Mouse (Mus musculus) cerebellum, adult 18-20 months (tissue): ENCODE results near the gene Olfr691.
"Not testable (repeated sequence)": the region's sequence is repeated elsewhere in the genome, so short reads cannot be mapped to it uniquely, and the experiment has no call there.

Source experiments
- DNase-seq, 2 experiments: peaks; one replicate each; pipeline ENCODE4 v3.0.0; 2021

Olfr691 gene

DNA sequence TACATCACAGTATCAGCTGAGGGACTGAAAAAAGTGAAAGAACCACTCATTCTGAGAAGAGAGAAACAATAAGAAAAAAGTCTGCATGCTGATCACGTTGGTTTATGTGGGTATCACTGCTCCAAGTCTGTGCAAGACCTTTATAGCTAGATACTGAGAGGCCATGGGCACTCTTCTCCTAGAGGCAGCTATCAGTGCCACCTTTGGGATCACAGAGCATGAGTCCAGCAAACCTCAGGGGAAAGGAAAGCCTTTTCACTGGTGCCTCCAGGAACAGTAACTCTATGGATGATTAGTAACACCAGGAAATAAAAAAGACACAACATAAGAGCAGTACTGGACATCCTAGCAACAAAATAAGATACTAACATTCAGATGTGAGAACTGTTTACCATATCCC lies at the start of gene Olfr691:
TSS of gene Olfr691 (minus strand) at position 101 of the 400 bp plus-strand sequence.
- no peak for DNase-seq

DNA sequence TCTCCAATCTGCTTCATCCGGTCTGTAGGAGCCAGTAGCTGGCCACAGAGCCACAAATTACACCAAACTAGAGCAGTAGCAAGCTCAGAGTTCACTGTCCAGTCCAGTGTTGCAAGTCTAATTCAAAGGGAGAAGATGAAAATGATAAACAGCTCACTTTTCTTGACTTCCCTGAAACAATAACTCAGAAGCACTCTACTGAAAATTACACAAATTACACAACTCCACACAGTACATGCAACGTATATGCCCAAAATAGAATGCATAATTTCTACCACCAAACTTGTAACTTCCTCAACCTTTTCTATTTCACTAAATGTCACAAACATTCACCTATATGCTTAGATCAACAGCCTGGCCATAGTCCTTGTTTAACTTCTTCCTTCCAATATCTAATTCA lies 48.2 kb upstream of the Olfr691 start:
- no peak for DNase-seq

DNA sequence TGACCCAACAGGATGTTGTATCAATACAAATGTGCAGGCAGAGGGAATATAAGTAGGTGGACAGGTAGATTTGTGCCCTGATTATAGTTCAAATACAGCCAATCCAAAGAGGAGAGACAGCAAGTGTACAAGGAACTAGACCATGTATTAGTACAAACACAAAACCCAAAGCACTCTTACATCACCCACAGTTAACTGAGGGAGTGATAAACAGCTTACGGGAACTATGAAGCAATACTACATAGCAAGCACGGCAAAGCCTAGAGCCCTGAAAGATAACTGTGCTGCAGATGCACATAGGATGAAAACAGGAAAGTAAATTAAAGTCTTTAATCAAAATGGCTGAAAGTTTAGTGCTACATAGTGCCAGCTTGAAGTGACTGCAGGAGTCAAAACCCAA lies 45.6 kb upstream of the Olfr691 start:
- no peak for DNase-seq

DNA sequence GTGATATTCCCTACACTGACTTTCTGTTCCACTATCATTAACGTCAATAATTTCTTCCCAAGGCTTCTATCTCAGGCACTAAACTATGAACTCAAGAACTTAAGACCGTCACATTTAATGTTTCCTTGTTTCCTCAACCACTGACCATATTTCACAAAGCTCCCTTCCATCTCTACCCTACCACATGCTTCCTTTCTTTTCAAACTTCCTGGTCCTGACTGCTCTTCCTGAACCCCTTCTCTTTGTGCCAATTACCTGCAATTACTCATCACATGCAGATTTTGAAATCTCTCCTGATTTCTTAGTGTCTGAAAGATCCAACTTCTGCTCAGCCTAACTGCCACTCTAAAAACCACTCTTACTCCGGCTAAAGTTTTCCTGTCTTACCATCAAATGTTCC lies 38.3 kb upstream of the Olfr691 start:
- no peak for DNase-seq

DNA sequence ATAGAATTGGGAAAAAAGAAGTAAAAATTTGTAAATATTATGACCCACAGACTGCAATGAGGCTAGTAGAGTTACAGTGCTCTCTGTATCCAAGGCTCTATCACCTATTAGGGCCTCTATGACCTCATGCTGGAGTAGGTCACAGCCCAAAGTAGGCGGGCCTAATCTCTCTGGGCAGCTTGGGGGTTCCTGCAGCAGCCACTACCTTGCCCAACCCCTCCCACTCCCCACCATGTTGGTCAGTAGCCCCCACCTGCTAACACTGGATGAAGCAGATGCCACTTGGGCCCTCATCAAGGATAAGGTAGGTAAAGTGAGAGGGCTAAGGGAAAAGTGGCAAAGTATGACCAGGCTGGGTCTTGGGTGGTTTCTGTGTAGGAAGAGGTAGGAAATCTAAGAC lies 32.8 kb upstream of the Olfr691 start, which contains the start of gene Gm5901:
TSS of gene Gm5901 (plus strand) at position 173 of the 400 bp plus-strand sequence.
- DNase-seq: no peak

DNA sequence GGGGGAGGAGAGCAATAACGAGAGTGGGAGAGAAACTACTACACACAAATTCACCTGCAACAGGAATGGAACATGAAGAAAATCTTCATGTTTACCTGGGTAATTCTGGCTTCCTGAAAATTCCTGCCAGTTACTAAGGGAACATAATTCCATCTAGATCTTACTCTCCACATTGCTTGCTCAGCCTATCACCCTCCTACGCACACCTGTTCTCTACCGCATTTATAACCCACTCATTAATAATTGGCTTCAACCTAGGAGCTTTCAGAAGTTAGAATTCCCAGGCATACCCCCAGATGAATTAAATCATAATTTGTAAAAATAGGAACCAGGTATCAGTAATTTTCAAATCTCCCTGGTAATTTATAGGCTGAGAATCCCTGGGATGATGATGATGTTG lies 31.9 kb upstream of the Olfr691 start:
- DNase-seq: no peak

DNA sequence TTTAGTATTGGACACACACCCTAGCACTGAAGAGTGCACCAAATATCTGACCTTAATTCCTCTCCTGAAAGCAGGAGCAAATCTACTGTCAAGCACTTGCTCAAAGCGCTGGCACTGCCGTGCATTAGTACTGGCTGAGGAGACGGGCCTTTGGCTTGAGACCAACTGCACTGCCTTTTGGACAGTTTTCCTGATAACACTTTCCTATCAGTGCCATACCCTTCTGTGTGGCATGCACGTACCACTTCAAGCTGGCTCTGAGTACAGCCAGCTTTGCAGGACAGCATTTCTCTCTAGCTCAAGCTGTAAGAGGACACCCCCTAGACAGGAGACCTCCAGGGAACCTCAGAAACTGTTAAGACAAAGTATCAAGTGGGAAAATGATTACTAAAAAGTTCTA lies 31.4 kb upstream of the Olfr691 start:
- DNase-seq: peak; percentile 23 to 41

DNA sequence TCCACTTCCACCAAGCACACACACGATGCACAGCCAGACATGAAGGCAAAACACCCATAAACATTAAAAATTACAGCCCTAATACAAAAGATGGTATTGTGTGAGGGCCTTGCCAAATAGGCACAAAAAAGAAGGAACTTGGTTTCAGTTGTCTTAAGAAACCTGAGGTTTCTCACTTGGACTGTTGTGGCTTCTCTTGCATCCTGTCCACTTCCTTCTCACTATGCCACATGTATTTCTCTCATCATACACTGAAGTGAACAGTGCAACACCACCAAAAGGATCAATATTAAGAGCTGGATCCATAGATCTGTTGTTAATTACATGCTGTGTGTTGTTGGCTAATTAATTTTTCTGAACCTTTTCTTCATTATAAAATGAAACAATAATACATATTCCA lies 30.8 kb upstream of the Olfr691 start:
- no peak for DNase-seq

DNA sequence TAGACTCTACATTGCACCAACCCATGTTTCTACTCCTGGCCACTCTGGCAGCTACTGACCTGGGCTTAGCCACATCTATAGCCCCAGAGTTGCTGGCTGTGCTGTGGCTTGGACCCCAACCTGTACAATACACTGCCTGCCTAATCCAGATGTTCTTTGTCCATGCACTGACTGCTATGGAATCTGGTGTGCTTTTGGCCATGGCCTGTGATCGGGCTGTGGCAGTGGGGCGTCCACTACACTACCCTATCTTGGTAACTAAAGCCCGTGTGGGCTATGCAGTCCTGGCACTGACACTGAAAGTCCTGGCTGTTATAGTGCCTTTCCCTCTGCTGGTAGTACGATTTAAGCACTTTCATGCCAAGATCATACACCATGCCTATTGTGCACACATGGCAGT lies 26.5 kb upstream of the Olfr691 start:
- no peak for DNase-seq

DNA sequence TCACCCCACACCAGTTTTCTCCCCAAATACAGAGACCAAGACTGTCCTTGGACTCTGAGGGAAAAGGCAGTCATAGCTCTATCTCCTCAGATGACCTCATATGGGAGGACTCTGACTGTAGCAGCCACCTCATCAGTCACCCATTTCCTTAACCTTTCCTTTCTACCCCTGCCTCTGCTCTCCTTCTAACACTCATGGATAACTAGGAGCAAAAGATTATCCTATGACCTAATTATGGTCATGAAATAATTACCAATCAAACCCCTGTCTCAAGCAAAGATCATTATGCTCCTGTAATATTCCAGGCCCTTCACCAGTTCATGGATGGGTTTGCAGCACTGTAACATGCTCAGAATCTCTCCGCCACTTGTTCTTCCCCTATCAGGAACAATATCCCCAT lies 25.9 kb upstream of the Olfr691 start, which contains the start of gene Olfr692:
TSS of gene Olfr692 (plus strand) at position 301 of the 400 bp plus-strand sequence.
- DNase-seq: no peak

DNA sequence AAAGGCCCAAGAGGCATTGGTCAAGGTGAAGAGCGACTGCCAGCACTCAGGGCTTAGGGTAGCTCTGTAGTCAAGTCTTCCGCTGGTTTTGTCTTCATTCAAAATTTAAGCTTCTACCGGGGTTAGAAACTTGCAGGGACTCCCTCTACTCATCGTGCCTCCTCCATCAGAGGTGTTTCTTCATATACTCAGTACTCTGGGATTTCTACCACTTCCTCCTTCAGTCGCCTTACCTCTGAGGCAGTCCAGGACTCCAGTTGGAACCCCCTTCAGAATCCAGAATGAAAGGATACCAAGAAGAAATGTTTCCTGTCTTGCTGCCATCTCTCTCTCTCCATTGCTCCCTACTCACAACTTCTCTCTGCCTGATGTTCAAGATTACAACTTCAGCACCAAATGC lies 25.2 kb upstream of the Olfr691 start:
- DNase-seq: no peak

DNA sequence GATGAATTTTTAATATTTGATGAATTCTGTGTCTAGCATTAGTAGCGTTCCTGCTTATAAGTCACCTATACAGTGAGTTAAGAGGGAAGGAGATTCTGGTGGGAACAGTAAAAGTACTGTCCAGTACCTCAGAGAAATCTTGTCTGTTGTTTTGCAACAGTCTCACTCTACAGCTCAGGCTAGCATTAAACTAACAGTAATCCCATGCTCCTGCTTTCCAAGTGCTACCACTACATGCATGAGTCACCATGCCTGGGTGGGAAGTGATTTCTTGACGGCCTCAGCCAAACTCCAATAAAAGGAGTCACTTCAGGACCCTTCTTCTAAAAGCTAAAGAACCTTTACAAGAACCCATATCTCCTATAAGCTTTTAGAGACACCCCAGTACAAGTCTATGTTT lies 19.6 kb upstream of the Olfr691 start:
- DNase-seq: no peak

DNA sequence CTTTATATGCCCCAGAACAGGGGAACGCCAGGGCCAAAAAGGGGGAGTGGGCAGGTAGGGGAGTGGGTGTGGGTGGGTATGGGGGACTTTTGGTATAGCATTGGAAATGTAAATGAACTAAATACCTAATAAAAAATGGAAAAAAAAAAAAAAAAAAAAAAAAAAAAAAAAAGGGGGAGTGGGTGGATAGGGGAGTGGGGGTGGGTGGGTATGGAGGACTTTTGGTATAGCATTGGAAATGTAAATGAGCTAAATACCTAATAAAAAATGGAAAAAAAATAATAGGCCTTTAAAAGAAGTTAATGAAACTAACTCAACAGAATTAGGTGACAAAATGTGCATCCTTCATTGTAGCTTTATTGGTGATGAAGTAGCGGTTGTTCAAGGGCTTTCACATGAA lies 14.4 kb upstream of the Olfr691 start:
- not testable (repeated sequence) for DNase-seq

DNA sequence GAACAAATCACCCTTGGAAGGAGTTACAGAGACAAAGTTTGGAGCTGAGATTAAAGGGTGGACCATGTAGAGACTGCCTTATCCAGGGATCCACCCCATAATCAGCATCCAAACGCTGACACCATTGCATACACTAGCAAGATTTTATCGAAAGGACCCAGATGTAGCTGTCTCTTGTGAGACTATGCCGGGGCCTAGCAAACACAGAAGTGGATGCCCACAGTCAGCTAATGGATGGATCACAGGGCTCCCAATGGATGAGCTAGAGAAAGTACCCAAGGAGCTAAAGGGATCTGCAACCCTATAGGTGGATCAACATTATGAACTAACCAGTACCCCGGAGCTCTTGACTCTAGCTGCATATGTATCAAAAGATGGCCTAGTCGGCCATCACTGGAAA lies 14.0 kb upstream of the Olfr691 start:
- not testable (repeated sequence) for DNase-seq

DNA sequence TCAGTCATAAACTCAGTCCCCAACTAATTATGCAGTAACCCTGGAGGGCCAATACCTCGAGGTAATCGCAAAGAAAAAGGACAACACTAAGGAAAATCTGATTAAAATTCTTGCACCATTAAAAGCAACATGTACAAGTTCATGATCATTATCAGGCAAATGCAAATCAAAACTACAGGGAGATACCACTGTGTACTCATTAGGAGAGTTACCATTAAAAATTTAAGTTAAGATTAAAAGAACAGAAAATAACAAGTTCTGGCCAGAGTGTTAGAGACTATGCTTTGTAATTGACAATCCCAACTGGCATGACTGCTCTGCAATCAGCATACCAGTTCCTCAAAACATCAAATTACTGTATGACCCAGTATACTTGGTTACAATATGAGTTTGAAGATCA lies 682 bp upstream of the Olfr691 start:
- no peak for DNase-seq

DNA sequence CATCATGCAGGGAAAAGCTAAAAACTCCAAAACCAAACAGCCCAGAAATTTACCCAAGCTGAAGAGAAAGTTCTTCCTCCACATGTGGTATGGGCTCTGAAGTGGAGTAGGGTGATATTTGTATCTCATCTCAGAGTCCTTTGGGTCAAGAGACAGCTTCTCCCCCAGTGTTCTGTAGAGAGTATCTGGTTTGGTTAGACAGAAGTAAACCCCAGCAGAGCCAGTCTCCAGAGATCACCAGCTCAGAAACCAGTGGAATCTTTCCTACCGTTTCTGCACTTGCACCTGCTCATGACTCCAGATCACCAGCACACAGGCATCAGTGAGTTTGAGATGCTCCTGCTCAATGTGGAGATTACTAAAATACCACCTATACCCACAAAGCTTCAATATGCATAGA lies 8.1 kb downstream of the Olfr691 start, which contains the start of gene Olfr690:
TSS of gene Olfr690 (minus strand) at position 101 of the 400 bp plus-strand sequence.
- DNase-seq: no peak

DNA sequence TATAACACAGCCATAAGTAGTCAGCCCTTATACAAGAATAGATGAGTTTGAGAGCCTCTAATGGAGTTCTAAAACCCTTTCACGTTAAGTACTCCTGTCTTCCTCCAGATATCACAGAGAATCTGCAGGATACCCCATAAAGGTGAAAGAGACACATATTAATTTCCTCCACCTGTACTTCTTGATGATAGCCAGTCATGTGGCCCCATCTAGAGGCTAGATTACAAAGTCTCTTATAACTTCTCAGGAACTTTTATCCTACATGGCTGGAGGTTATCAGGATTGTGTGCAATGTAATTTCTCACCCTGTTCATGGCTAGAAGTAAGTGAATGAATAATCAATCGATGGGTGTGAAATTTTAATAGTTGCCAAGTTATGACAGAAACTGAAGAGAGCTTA lies 16.8 kb downstream of the Olfr691 start:
- DNase-seq: no peak

DNA sequence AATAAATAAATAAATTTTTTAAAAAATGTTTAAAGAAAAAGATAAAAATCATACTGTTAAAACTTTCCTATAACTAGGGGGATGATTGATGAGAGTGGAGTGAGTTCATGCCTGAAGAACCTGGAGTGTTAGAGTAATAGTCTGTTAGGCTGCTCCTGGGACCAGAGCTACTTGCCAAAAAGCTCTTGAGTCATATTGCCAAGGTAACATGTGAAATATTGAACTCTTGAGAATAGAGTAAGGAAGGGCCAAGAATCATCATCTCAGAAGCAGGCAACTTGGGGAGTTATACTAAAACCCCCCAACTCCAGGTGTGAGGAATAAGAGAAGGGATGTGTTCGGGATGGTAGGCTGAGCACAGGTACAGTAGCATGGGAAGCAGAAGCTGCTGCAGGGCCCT lies 31.2 kb downstream of the Olfr691 start, which contains the start of gene Olfr689:
TSS of gene Olfr689 (plus strand) at position 301 of the 400 bp plus-strand sequence.
- DNase-seq: no peak

DNA sequence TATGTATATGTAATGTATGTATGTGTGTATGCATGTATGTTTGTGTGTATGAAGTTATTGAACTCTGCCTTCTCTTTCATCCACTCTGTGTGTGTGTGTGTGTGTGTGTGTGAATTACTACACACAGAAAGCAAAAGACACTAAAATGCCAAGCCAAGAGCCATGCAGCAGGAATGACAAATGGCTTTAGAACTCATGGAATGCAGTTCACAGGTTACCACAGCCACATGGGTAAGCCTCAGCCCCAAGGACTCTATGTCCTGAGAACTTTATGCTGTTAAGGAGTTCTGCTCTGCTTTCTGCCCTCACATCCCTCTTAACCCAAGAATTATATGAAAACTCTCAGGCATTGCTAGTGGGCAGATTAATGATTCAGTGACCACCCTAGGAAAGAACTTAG lies 52.0 kb downstream of the Olfr691 start:
- no peak for DNase-seq

DNA sequence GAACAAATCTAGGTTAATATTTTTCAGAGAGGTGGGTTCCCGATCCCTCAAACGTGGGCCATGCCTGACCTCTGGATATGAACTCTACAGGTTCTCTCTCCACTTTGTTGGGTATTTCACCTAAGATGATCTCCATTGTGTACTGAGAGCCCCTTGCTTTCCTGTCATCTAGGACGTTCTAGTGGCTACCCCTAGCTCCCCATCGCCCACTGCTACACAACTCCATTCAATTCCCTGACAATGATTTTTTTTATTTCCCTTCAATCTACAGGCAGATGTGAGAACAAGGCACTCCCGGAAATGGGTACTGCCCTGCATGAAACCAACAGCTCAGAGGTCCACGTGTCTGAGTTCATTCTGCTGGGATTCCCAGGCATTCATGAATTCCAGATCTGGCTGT lies 54.3 kb downstream of the Olfr691 start, which contains the start of gene Olfr688:
TSS of gene Olfr688 (plus strand) at position 301 of the 400 bp plus-strand sequence.
- DNase-seq: no peak
